Mouse (Mus musculus) intestine, postnatal 0 days (tissue): ENCODE data around the gene Pex11b. TPM values are rescaled to one million over a fixed set of nuclear protein-coding genes. Genes with fewer than 3 reads are reported as not detected.
"Not testable (repeated sequence)": the region's sequence is repeated elsewhere in the genome, so short reads cannot be mapped to it uniquely, and the experiment has no call there.

Experiments
- ATAC-seq: fragments of 200-750 bp; cut with Nextera tagmentation; 2 replicates; pipeline ENCODE4 v1.8.0; 2017; ENCODE audit warnings: mild to moderate bottlenecking, moderate TSS enrichment, moderate library complexity
- H3K27ac ChIP-seq: fragments of 300-500 bp; sonication (generic); 2 replicates; pipeline ENCODE4 v1.5.1; 2014; ENCODE audit warnings: mild to moderate bottlenecking, low read depth, low read length, moderate library complexity
- H3K27me3 ChIP-seq: fragments of 300-500 bp; sonication (generic); replicated peaks from 2 replicates; pipeline ENCODE4 v1.6.1; 2014; ENCODE audit warnings: low read length, mixed read lengths; ENCODE audit not compliant: control insufficient read depth, insufficient read depth
- H3K36me3 ChIP-seq: fragments of 300-500 bp; sonication (generic); 2 replicates; pipeline ENCODE4 v1.6.1; 2014; ENCODE audit warnings: mild to moderate bottlenecking, moderate library complexity; ENCODE audit not compliant: control insufficient read depth, insufficient read depth
- H3K4me1 ChIP-seq: fragments of 300-500 bp; sonication (generic); replicated peaks from 2 replicates; pipeline ENCODE4 v1.6.1; 2014; ENCODE audit warnings: antibody characterized with exemption, low read length, mixed read lengths; ENCODE audit not compliant: control insufficient read depth, insufficient read depth
- H3K4me2 ChIP-seq: fragments of 300-500 bp; sonication (generic); replicated peaks from 2 replicates; pipeline ENCODE4 v1.6.1; 2014; ENCODE audit warnings: low read depth, mild to moderate bottlenecking, moderate library complexity
- H3K4me3 ChIP-seq: fragments of 300-500 bp; sonication (generic); 2 replicates; pipeline ENCODE4 v1.5.1; 2014; ENCODE audit warnings: low read depth, low read length
- H3K9ac ChIP-seq: fragments of 300-500 bp; sonication (generic); 2 replicates; pipeline ENCODE4 v1.6.1; 2014; ENCODE audit warnings: mild to moderate bottlenecking, low read depth, low read length
- H3K9me3 ChIP-seq: fragments of 300-500 bp; sonication (generic); 2 replicates; pipeline ENCODE4 v1.6.1; 2016; ENCODE audit warnings: mixed run types; ENCODE audit not compliant: control insufficient read depth
- CTCF ChIP-seq: sonication (generic); IDR thresholded peaks from 2 replicates; pipeline ENCODE4 v1.5.1; 2016; ENCODE audit warnings: low read depth, mild to moderate bottlenecking, control low read depth, antibody characterized with exemption, moderate library complexity
- WGBS: fragments of 180-500 bp; shearing (Covaris S2); extraction: QIAGEN DNeasy Blood & Tissue Kit; methylation state at CpG from one replicate; pipeline ENCODE4 v1.1.7; 2014; 5-methylcytosine and 5-hydroxymethylcytosine counted together
- polyA plus RNA-seq: library from polyadenylated mRNA; unstranded; fragments of >200 nt; fragmentation: Nextera tagmentation; extraction: Ambion mirVana; gene quantifications from 2 replicates; pipeline ENCODE4 v1.2.1, GENCODE M21; 2015

Pex11b gene
- polyA plus RNA-seq, 1 experiment from 2014 or later, result 36.8 TPM

DNA sequence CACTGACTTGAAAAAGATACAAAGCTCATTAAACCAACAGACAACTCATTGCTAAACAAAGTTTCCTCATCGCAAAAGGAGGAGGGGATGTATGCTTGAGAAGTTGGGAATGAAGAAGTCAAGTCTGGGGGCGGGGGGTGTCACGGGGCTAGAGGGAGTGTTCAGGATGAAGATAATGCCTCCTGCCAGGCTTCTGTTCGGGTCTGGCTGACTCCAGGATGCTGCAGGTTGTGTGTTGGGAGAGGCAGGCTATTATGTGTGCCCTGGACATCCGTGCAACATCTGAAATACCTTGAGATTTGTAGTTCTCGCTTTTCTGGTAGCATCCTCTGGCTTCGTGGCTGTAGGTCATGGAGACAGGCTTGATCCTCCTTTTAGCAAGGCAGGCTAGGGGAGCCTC, 43.3 kb downstream of the Pex11b start:
- Histone ChIP-seq H3K9me3 (no peaks in the 10 kb centered on the region), H3K27ac (no peak overlapping the region)
- no peak for ATAC-seq

DNA sequence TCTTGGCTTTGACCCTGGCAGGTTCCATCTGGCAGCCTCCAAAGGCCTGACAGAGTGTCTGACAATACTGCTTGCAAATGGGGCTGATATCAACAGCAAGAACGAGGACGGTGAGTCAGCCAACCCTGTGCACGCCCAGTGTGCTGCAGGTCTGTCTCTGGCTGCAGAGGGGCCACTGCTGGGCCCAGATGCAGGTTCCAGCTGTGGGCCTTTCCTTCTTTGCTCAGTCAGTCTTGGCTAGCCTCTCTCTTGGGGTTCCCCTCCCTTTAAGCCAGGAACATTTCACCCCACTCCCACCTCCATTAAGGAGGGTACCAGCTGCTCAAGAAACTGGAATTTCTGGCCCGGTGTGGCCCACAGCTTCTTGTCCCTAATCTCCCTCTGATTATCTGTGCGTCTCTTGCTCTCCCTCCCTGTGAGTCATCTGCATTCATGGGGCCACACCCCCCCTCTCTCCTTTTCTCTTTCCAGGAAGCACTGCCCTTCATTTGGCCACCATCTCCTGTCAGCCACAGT, 44.0 kb downstream of the Pex11b start:
- no peak overlapping the region for H3K4me2 ChIP-seq
- H3K27me3 ChIP-seq, result 0 out of 2 replicates have a peak, but pooled peaks cover 3% of the 10 kb centered on the region
- no peaks in the 10 kb centered on the region for H3K36me3 ChIP-seq
- no peak for TF ChIP-seq CTCF
- WGBS, result 15% methylated on average over 5 of the region's 5 CpGs
- H3K27ac ChIP-seq, result no peak overlapping the region
- ATAC-seq, result peak; percentile 57
- no peak overlapping the region for H3K4me3 ChIP-seq
- no peaks in the 10 kb centered on the region for H3K4me1 ChIP-seq
- no peak overlapping the region for H3K9ac ChIP-seq
- no peaks in the 10 kb centered on the region for H3K9me3 ChIP-seq

More for the DNA sequence above, 43.3 kb downstream of the Pex11b start:
- Histone ChIP-seq H3K4me2 (no peak overlapping the region), H3K4me3 (no peak overlapping the region), H3K9ac (no peak overlapping the region), H3K4me1 (no peaks in the 10 kb centered on the region), H3K27me3 (0 out of 2 replicates have a peak, but pooled peaks cover 3% of the 10 kb centered on the region), H3K36me3 (no peaks in the 10 kb centered on the region)
- no peak for TF ChIP-seq CTCF
- WGBS, result 74% methylated on average over 7 of the region's 7 CpGs

GRCm38 (mm10) chr3:96680269-96680956, 45.2 kb downstream of the Pex11b start:
- WGBS, result 53% methylated on average over 12 of the region's 12 CpGs
- Histone ChIP-seq H3K9ac (no peak overlapping the region), H3K27me3 (peaks cover 7% of the 10 kb centered on the region; the same call in 1 of the 2 replicates), H3K4me1 (no peaks in the 10 kb centered on the region), H3K36me3 (no peaks in the 10 kb centered on the region), H3K27ac (no peak overlapping the region), H3K9me3 (no peaks in the 10 kb centered on the region), H3K4me3 (no peak overlapping the region), H3K4me2 (no peak overlapping the region)
- ATAC-seq, result no peak
- no peak for TF ChIP-seq CTCF

DNA sequence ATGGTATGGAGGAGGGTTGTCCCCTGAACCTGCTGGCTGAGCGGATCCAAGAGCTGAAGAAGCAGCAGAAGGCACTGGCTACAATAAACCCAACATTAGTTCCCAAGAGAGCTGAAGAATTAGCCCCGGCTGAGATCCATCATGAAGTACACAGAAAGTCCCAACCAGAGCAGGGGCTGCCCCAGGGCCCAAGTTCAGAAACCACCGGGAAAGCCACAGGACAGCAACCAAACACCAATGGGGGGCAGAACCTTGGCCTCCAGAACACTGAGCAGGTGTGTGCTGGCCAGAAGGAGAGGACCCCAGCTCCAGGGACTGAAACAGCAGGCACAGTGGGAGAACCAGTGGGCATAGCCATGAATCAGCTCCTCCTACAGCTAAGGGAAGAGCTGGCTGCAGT, 48.3 kb downstream of the Pex11b start:
- Histone ChIP-seq H3K4me2 (no peak overlapping the region), H3K27me3 (peaks cover 9% of the 10 kb centered on the region; the same call in 1 of the 2 replicates), H3K4me1 (no peaks in the 10 kb centered on the region), H3K36me3 (no peaks in the 10 kb centered on the region), H3K4me3 (no peak overlapping the region), H3K27ac (no peak overlapping the region), H3K9ac (no peak overlapping the region), H3K9me3 (no peaks in the 10 kb centered on the region)
- TF ChIP-seq CTCF, result no peak
- WGBS, result 91% methylated on average over 3 of the region's 3 CpGs
- no peak for ATAC-seq

- Histone ChIP-seq H3K4me1 (no peaks in the 10 kb centered on the region), H3K4me2 (peak overlapping the region; percentile 51), H3K27ac (no peak overlapping the region), H3K36me3 (no peaks in the 10 kb centered on the region), H3K27me3 (peaks cover 9% of the 10 kb centered on the region; the same call in 1 of the 2 replicates), H3K4me3 (0 out of 2 replicates have a peak overlapping the region, but pooled peaks have one; percentile 7), H3K9me3 (no peaks in the 10 kb centered on the region), H3K9ac (no peak overlapping the region)
- WGBS, result 52% methylated on average over 17 of the region's 17 CpGs
- ATAC-seq, result no peak
- TF ChIP-seq CTCF, result no peak
Measured at GRCm38 (mm10) chr3:96684151-96684821, 49.1 kb downstream of the Pex11b start.

DNA sequence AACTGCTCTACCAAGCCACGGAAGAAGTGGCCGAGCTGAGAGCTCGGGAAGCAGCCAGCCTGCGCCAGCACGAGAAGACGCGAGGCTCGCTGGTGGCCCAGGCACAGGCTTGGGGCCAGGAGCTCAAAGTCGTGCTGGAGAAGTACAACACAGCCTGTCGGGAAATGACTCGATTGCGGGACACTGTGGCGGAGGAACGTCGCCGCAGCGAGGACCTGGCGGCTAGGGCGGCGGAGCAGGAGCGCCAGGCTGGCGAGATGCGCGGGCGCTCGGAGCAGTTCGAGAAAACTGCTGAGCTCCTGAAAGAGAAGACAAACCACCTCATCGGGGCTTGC, 49.6 kb downstream of the Pex11b start:
- H3K9ac ChIP-seq, result no peak overlapping the region
- H3K27ac ChIP-seq, result no peak overlapping the region
- H3K4me1 ChIP-seq, result no peaks in the 10 kb centered on the region
- peak overlapping the region; percentile 7; the same call in 1 of the 2 replicates for H3K4me3 ChIP-seq
- H3K9me3 ChIP-seq, result no peaks in the 10 kb centered on the region
- TF ChIP-seq CTCF, result no peak
- no peaks in the 10 kb centered on the region for H3K36me3 ChIP-seq
- WGBS, result 11% methylated on average over 28 of the region's 28 CpGs
- peaks cover 9% of the 10 kb centered on the region; the same call in 1 of the 2 replicates for H3K27me3 ChIP-seq
- peak overlapping the region; percentile 51 for H3K4me2 ChIP-seq
- peak; percentile 8; the same call in 1 of the 2 replicates for ATAC-seq

GRCm38 (mm10) chr3:96686057-96686456, 50.9 kb downstream of the Pex11b start:
- 95% methylated on average over 5 of the region's 5 CpGs for WGBS
- ATAC-seq, H3K9me3 ChIP-seq, H3K27ac ChIP-seq, H3K36me3 ChIP-seq, H3K4me3 ChIP-seq, H3K4me2 ChIP-seq, H3K27me3 ChIP-seq, H3K4me1 ChIP-seq, H3K9ac ChIP-seq: not testable (repeated sequence)
